Mouse (Mus musculus) gastrocnemius, postnatal 14 days (tissue): ENCODE measurements around the gene Mvp. TPM values are rescaled to one million over a fixed set of nuclear protein-coding genes. Genes with fewer than 3 reads are reported as not detected.

ENCODE experiments used
- DNase-seq: peaks from one replicate; pipeline ENCODE4 v3.0.0; 2021; ENCODE audit warnings: mixed read lengths
- intact Hi-C: fragments of 180-260 bp; cut with DNase I; formaldehyde crosslinking; loops from one replicate; pipeline ENCODE4 v1.15.1; 2025; ENCODE audit warnings: low total_unique reads
- long read RNA-seq, 2 experiments: library from polyadenylated mRNA; stranded (forward); transcript quantifications; one replicate each; pipeline ENCODE4 v2.0.0; 2021
- total RNA-seq, 2 experiments: library from RNA; stranded (reverse); gene quantifications; 2 replicates each; pipeline ENCODE4 v1.2.3; 2021

The Mvp gene
- 10 to 100 TPM; 19.5 to 27.1 TPM for total RNA-seq
- long read RNA-seq, experiment 1, transcript Mvp-202 (15 exons, 2,837 nt) = major isoform, 18 of 26 reads
- long read RNA-seq, experiment 1, partial matches to known transcripts = 8 of 26 reads
- long read RNA-seq, experiment 1, other reads (novel, unspliced or antisense) = 0 of 26 reads
- long read RNA-seq, experiment 2, transcript Mvp-202 (15 exons, 2,837 nt) = major isoform, 26 of 35 reads
- long read RNA-seq, experiment 2, partial matches to known transcripts = 9 of 35 reads
- long read RNA-seq, experiment 2, other reads (novel, unspliced or antisense) = 0 of 35 reads

- intact Hi-C loops = no loop called here
- DNase-seq = peak; percentile 69
These were observed at the start of gene Mvp for GRCm38 (mm10) chr7:127014320-127014719. Gene Mvp (minus strand): TSS chr7:127014621.

DNA sequence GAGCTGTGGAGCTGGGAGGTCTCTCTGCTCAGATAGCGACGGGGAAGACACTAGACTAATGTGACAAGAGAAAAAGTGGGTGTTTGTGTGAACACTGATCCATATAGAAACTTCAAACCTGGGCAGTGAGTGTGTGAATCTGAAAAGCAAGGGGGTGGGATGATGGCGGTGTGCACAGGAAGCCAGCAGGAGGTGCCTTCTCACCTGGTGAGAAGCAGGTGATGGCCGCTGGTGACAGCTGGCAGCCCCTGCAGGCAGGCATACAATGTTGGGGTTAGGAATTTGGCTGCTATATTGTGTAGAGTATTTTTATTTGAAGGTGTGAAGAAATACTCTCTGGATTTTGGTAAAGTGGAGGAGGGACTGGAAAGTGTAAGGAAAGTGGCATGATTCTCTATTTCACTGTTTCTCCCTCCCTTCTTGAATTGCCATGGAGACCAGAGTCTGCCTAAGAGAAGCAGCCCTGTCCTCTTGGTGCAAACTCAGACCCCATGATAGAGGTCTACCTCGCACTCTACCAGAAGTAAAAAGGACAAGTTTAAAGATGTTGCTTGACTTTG lies 40.7 kb upstream of the Mvp start:
- intact Hi-C loops = no loop called here
- DNase-seq = no peak

- intact Hi-C loops = no loop called here
- DNase-seq = peak; percentile 88
These were observed 27.6 kb upstream of the Mvp start, which contains the start of gene Kif22 for GRCm38 (mm10) chr7:127041851-127042672. Gene Kif22 (minus strand): TSS chr7:127042471.

DNA sequence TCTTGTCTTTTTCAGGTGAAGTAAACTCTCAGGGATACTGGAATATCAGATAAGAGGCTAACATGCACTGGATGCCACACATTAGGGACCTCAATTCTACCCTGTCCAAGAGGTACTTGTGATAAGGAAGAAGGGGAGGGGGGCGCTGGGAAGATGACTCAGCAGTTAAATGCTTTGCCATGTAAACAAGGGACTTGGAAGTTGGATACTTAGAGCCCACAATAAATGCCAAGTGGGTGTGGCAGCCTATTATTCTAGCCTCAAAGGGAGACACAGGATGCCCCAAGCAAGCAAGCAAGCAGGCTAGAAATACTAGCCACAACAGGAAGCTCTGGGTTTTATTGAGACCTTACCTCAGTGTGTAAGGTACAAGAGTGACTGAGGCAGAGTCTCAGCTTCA lies 16.8 kb upstream of the Mvp start:
- intact Hi-C loops = no loop called here

GRCm38 (mm10) chr7:127030172-127030571 lies 15.8 kb upstream of the Mvp start:
- no peak for DNase-seq
- intact Hi-C loops = no loop called here

More for the DNA sequence above, 16.8 kb upstream of the Mvp start:
- DNase-seq = no peak

- intact Hi-C loops = no loop called here
- DNase-seq = no peak
These were observed 13.5 kb upstream of the Mvp start for GRCm38 (mm10) chr7:127027885-127028284.

DNA sequence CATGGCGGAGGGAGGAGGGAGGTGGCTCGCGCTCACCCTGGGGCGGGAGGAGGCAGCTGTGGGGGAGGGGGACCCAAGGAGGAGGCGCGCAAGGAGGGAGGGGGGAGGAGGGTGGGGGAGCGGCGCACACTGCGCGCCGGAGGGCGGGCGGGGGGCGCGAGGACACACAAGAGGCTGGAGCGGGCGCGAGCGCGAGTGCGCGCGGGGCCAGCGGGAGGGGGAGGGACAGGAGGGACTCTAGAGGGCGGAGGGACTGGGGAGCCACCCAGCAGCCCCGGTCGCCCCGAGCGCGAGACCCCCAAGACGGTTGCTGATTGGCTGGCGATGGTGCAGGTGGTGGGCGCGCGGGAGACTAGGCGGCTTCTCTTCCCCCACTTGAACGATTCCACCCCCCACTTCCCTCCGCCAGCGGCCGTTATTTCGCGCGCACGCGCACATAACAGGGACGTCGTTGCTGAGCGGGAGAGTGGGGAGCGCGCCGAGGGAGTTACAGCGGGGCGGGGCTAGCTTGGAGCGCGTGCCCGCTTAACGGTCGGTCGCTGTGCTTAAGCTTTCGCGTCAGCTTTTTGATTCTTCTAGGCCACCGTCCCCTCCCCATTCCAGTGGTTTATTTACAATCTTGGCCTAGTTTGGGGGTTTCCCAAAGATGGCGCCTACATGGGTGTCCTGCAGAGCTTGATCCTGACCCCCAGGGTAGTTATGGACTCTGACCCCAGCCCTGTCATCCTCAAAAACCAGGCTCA lies 12.7 kb upstream of the Mvp start, which contains the start of gene Maz:
Gene Maz, minus strand, starts transcription at position 54 of the 743 bp plus-strand sequence.
- intact Hi-C loops = no loop called here
- peak; percentile 100 for DNase-seq

DNA sequence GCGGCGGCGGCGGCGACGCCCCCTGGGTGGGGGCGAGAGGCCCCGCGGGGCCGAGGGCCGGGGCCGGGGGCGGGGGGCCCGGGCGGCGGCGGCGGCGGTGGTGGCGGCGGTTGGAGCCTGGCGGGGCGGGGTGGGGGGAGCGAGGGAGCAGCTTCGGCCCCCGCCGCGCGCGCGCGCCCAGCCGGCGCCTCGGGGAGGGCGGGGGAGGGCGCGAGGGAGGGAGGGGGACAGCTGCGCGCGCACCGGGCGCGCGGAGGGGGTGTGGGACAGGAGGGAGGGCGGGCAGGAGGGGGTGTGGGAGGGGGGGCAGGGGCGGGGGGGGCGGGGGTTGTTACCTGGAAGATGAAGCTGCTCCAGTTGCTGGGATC lies 12.2 kb upstream of the Mvp start:
- intact Hi-C loops = no loop called here

DNA sequence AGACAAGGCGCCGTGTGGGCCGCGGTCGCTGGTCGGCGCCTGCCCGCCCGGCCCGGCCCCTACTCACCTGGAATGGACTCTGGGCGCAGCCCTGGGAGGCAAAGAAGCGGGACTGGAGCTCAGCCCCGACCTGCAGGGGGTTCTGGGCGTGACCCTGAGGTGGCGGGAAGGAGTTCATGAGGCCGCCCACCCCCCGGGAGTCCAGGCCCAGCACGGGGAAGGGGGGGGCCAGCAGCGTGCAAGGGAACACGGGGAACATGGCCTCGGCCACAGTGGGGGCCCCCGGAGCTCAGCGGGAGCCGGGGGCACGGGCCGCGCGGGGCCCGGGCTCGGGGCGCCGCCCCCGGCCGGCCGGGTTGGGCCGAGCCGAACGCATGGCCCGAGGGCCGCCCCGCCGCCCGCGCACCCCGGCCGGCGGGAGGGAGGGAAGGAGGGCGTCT lies 11.8 kb upstream of the Mvp start:
- peak; percentile 68 for DNase-seq
- intact Hi-C loops = no loop called here

More for the DNA sequence above, 12.2 kb upstream of the Mvp start:
- DNase-seq = no peak

DNA sequence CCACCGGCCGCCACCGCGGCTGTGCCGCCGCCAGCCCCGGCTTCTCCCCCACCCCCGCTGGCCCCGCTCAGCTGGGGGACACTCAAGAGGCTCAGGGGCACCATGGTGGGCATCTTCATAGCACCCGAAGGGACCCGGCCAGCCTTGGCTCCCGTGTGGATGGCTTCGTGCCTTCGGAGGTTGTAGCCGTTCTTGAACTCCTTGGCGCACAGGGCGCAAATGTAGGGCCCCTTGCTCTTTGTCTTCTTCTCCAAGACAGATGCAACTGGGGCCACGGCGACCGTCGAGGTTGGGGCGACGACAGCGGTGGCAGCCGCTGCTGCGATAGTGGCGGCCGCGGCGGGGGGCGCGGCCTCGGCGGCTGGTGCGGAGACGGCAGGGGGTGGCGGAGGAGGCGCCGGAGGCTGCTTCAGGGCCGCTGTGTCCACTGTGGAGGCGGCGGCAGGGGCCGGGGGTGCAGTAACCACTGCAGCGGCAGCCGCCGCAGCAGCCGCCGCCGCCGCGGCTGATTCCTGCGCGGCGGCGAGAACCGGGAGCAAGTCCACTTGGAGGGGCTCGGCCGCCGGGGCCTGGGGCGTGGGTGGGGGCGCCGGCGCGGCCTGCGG lies 11.2 kb upstream of the Mvp start:
- intact Hi-C loops = no loop called here
- peak; percentile 54 for DNase-seq

GRCm38 (mm10) chr7:127024755-127025555 lies 10.5 kb upstream of the Mvp start:
- DNase-seq = peak; percentile 72
- intact Hi-C loops = no loop called here

DNA sequence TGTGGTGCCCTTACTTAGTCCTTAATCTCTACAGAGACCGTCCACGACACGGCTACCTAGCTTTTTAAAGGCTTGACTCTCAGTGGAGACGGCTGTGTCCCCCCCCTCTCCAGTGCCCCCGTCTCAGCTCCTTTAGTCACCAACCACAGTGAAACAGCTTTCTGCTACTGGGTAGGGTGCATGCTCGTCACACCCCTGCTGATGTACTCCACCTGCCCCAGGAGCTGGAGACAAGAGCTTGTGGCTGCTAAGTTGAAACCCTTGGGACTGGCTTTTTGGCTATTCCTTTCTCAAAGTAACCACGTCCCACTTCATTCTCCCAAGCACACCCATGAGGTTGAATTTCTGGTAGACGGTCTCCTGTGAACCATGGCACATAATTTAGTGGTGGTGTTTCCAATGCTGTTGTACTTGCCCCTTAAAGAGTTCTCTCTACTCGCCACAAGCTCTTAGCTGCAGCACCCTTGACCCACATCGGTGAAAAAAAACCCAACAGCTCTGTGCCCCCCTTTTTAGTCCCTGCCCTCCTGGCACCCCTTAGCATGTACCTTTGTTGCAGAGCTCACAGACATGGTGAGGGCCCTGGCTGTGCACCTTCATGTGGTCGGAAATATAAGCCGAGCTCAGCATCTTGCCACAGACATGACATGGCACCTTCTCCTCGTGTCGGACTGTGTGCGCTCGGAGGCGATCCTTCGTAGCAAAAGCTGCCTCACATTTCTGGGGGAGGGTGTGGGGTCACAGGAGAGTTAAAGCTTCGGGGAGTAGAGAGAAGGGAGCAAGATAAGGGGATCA lies 9.7 kb upstream of the Mvp start:
- intact Hi-C loops = no loop called here
- DNase-seq = no peak

DNA sequence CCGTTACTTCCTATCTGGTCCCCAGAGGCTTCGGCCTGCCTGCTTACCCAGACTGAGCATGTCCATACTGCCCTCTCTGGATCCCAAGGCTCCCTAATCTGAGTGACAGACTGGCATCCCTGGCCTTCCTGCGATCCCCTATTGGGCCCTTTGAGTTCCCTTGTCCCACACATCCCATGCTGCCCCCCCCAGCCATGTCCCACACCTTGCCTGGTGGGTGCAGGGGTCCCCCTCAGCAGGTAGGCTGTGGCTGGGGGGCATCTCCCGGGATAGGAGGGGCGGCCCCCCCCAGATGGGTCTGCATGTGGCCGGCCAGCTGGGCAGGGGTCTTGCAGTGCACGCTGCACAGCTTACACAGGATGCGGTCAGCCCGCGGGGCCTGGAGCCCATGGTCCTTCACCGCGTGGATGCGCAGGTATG lies 8.9 kb upstream of the Mvp start:
- intact Hi-C loops = no loop called here
- DNase-seq = no peak

DNA sequence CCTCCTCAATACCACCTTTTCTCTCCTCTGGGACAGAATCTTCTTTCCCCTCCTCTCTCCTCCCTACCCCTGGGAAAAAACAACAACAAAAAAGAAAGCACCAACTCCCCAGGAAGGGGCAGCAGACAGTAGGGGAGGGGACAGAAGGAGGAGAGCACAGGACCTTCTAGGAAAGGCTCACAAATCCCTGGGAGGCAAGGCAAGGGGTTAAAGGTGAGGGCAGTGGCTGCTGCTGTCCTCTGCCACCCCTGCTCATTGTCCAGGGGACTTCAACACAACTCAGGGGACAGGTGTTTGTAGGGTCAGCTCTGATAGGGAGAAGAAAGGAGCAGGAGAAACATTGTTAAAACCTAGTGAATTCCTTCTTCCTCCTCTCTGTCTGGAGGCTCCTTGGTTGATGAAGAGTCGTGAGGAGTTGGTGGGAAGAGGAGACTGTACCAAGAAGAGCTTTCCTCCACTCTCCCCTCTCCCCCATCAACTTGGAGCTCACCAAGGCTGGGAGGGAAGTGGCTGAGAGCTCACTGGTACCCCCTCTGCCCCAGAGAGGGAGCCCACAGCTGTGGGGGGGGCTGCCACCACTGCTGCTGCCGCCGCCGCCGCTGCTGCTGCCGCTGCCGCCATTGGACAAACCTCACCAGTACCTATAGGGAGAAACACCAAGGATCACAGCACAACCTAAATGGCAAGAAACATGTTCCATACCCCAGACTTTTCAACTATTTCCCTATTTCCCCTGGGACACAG lies 8.3 kb upstream of the Mvp start:
- no peak for DNase-seq

DNA sequence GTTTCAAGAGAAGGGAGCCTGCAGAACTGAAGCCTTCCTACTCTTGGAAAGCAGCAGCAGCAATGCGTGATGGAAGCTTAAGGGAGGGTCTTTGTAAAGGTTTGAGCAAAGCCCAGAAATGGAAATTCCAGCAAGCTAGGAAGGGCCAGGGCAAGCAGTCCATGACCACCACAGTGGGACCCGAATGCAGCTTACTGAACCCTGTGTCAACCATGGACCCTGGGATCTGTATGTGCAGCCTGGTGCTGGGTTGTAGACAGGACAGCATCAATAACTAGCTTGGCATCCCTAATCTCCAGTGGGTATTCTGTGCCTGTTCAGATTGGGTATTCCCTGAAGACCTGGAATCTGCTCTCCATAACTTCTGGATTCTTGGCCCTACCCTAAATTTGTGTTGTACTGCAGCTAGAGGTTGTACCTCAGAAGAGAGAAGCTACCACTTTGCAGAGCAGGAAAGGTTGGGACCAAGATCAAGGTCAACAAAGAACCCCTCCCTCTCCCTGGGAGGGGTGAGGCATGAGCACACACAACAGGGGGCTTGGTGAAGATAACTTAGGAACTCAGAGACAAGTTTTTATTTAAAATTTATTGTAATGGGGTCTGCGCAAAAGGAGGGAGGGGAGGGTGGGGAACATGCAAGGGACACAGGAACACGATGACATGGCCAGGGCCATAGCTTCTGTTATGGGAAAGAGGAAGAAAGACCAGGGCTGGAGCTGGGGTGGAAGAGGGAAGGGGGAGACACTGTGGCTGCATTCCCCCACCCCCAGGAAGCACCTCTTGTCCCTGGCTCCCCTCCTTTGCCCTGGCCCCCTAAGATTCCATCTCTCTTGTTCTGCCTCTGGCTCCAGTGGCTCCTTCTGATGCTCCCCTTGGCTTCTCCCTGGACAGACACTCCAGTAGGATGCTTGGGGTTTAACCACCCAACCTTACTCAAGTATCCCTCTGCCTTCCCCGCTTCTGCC lies 7.4 kb upstream of the Mvp start:
- intact Hi-C loops = no loop called here
- DNase-seq = no peak

More for the DNA sequence above, 8.3 kb upstream of the Mvp start:
- intact Hi-C loops = no loop called here
